Mouse (Mus musculus) embryonic facial prominence, embryonic 13.5 days (tissue): ENCODE data around the gene Pdzrn3. TPM values are rescaled to one million over a fixed set of nuclear protein-coding genes. Genes with fewer than 3 reads are reported as not detected.

Experiments
- ATAC-seq: fragments of 200-750 bp; cut with Nextera tagmentation; 2 replicates; pipeline ENCODE4 v1.8.0; 2017; ENCODE audit warnings: low read depth; ENCODE audit not compliant: insufficient number of reproducible peaks, insufficient read depth, low FRiP score, low TSS enrichment
- H3K27ac ChIP-seq: fragments of 300-500 bp; sonication (generic); 2 replicates; pipeline ENCODE4 v1.5.1; 2015; ENCODE audit warnings: moderate library complexity, mild to moderate bottlenecking, inconsistent platforms
- H3K27me3 ChIP-seq: fragments of 300-500 bp; sonication (generic); 2 replicates; pipeline ENCODE4 v1.6.1; 2015; ENCODE audit warnings: mild to moderate bottlenecking, inconsistent platforms
- H3K36me3 ChIP-seq: fragments of 300-500 bp; sonication (generic); 2 replicates; pipeline ENCODE4 v1.6.1; 2015; ENCODE audit warnings: mild to moderate bottlenecking, inconsistent platforms
- H3K4me1 ChIP-seq: fragments of 300-500 bp; sonication (generic); 2 replicates; pipeline ENCODE4 v1.6.1; 2015; ENCODE audit warnings: inconsistent platforms
- H3K4me2 ChIP-seq: fragments of 300-500 bp; sonication (generic); 2 replicates; pipeline ENCODE4 v1.6.1; 2015; ENCODE audit warnings: moderate library complexity, mild to moderate bottlenecking, inconsistent platforms
- H3K4me3 ChIP-seq: fragments of 300-500 bp; sonication (generic); 2 replicates; pipeline ENCODE4 v1.5.1; 2015; ENCODE audit warnings: mild to moderate bottlenecking, inconsistent platforms
- H3K9ac ChIP-seq: fragments of 300-500 bp; sonication (generic); 2 replicates; pipeline ENCODE4 v1.6.1; 2015; ENCODE audit warnings: mild to moderate bottlenecking, inconsistent platforms
- H3K9me3 ChIP-seq: fragments of 300-500 bp; sonication (generic); 2 replicates; pipeline ENCODE4 v1.6.1; 2016; ENCODE audit warnings: inconsistent platforms
- WGBS: fragments of 180-500 bp; shearing (Covaris S2); methylation state at CpG from one replicate; pipeline ENCODE4 v1.1.7; 2015; ENCODE audit warnings: mixed read lengths; 5-methylcytosine and 5-hydroxymethylcytosine counted together
- polyA plus RNA-seq: library from polyadenylated mRNA; unstranded; fragments of >200 nt; fragmentation: Nextera tagmentation; extraction: Ambion mirVana; gene quantifications from 2 replicates; pipeline ENCODE4 v1.2.1, GENCODE M21; 2015

Gene Pdzrn3
- polyA plus RNA-seq, 1 experiment from 2014 or later = 15.0 TPM

- no peak overlapping the region for H3K9ac ChIP-seq
- H3K4me1 ChIP-seq = peaks cover 51% of the 10 kb centered on the region
- H3K4me3 ChIP-seq = no peak overlapping the region
- H3K9me3 ChIP-seq = no peaks in the 10 kb centered on the region
- no peak overlapping the region for H3K27ac ChIP-seq
- no peak for ATAC-seq
- no peaks in the 10 kb centered on the region for H3K27me3 ChIP-seq
- no peaks in the 10 kb centered on the region for H3K36me3 ChIP-seq
- no peak overlapping the region for H3K4me2 ChIP-seq
- 89% methylated on average over 3 of the region's 3 CpGs for WGBS
These were observed 50.5 kb downstream of the Pdzrn3 start for GRCm38 (mm10) chr6:101327196-101327595.

- Histone ChIP-seq H3K9me3 (no peaks in the 10 kb centered on the region), H3K27me3 (no peaks in the 10 kb centered on the region), H3K9ac (no peak overlapping the region), H3K4me1 (peaks cover 40% of the 10 kb centered on the region), H3K36me3 (no peaks in the 10 kb centered on the region), H3K27ac (peak overlapping the region; percentile 28; the same call in 1 of the 2 replicates), H3K4me2 (no peak overlapping the region), H3K4me3 (no peak overlapping the region)
- no peak for ATAC-seq
- WGBS = 42% methylated on average over 3 of the region's 3 CpGs
These were observed 51.7 kb downstream of the Pdzrn3 start for GRCm38 (mm10) chr6:101325842-101326639.

- WGBS = 92% methylated on average over 3 of the region's 3 CpGs
- no peak for ATAC-seq
- Histone ChIP-seq H3K4me3 (no peak overlapping the region), H3K36me3 (no peaks in the 10 kb centered on the region), H3K4me1 (peaks cover 25% of the 10 kb centered on the region), H3K27me3 (no peaks in the 10 kb centered on the region), H3K27ac (no peak overlapping the region), H3K9me3 (no peaks in the 10 kb centered on the region), H3K4me2 (no peak overlapping the region), H3K9ac (no peak overlapping the region)
These were observed 55.1 kb downstream of the Pdzrn3 start for GRCm38 (mm10) chr6:101322580-101322979.

GRCm38 (mm10) chr6:101320386-101320785 lies 57.3 kb downstream of the Pdzrn3 start:
- Histone ChIP-seq H3K9ac (no peak overlapping the region), H3K36me3 (no peaks in the 10 kb centered on the region), H3K4me2 (no peak overlapping the region), H3K27ac (no peak overlapping the region), H3K4me1 (peaks cover 34% of the 10 kb centered on the region), H3K27me3 (no peaks in the 10 kb centered on the region), H3K9me3 (no peaks in the 10 kb centered on the region), H3K4me3 (no peak overlapping the region)
- ATAC-seq = no peak
- WGBS = 89% methylated on average over 3 of the region's 3 CpGs

- Histone ChIP-seq H3K27ac (peak overlapping the region; percentile 79), H3K36me3 (no peaks in the 10 kb centered on the region), H3K4me2 (no peak overlapping the region), H3K9ac (no peak overlapping the region), H3K27me3 (no peaks in the 10 kb centered on the region), H3K9me3 (no peaks in the 10 kb centered on the region), H3K4me3 (no peak overlapping the region), H3K4me1 (peaks cover 40% of the 10 kb centered on the region)
- WGBS = 48% methylated on average over 7 of the region's 7 CpGs
- ATAC-seq = no peak
These were observed 58.2 kb downstream of the Pdzrn3 start for GRCm38 (mm10) chr6:101319374-101319967.

- no peak overlapping the region for H3K9ac ChIP-seq
- no peak overlapping the region for H3K4me3 ChIP-seq
- no peaks in the 10 kb centered on the region for H3K27me3 ChIP-seq
- ATAC-seq = no peak
- no peaks in the 10 kb centered on the region for H3K36me3 ChIP-seq
- H3K9me3 ChIP-seq = no peaks in the 10 kb centered on the region
- peaks cover 41% of the 10 kb centered on the region for H3K4me1 ChIP-seq
- peak overlapping the region; percentile 60 for H3K27ac ChIP-seq
- H3K4me2 ChIP-seq = no peak overlapping the region
- WGBS = 30% methylated on average over 6 of the region's 6 CpGs
These were observed 59.2 kb downstream of the Pdzrn3 start for GRCm38 (mm10) chr6:101318530-101318929.

- Histone ChIP-seq H3K27ac (no peak overlapping the region), H3K4me2 (no peak overlapping the region), H3K4me3 (no peak overlapping the region), H3K36me3 (no peaks in the 10 kb centered on the region), H3K9me3 (no peaks in the 10 kb centered on the region), H3K27me3 (no peaks in the 10 kb centered on the region), H3K9ac (no peak overlapping the region), H3K4me1 (peaks cover 61% of the 10 kb centered on the region)
- 35% methylated on average over 6 of the region's 6 CpGs for WGBS
- ATAC-seq = no peak
These were observed 66.3 kb downstream of the Pdzrn3 start for GRCm38 (mm10) chr6:101311446-101311845.

GRCm38 (mm10) chr6:101310491-101310890 lies 67.2 kb downstream of the Pdzrn3 start:
- Histone ChIP-seq H3K27me3 (no peaks in the 10 kb centered on the region), H3K4me1 (peaks cover 58% of the 10 kb centered on the region), H3K9me3 (no peaks in the 10 kb centered on the region), H3K4me2 (no peak overlapping the region), H3K9ac (no peak overlapping the region), H3K36me3 (no peaks in the 10 kb centered on the region), H3K27ac (peak overlapping the region; percentile 16; the same call in 1 of the 2 replicates), H3K4me3 (no peak overlapping the region)
- 57% methylated on average over 9 of the region's 9 CpGs for WGBS
- no peak for ATAC-seq

GRCm38 (mm10) chr6:101307964-101308531 lies 69.6 kb downstream of the Pdzrn3 start:
- WGBS = 34% methylated on average over 11 of the region's 11 CpGs
- Histone ChIP-seq H3K27ac (peak overlapping the region; percentile 39), H3K9ac (no peak overlapping the region), H3K4me3 (no peak overlapping the region), H3K4me2 (no peak overlapping the region), H3K9me3 (no peaks in the 10 kb centered on the region), H3K36me3 (no peaks in the 10 kb centered on the region), H3K27me3 (no peaks in the 10 kb centered on the region), H3K4me1 (peaks cover 59% of the 10 kb centered on the region)
- no peak for ATAC-seq

- Histone ChIP-seq H3K4me1 (peaks cover 59% of the 10 kb centered on the region), H3K27ac (peak overlapping the region; percentile 74), H3K9ac (no peak overlapping the region), H3K36me3 (no peaks in the 10 kb centered on the region), H3K4me3 (no peak overlapping the region), H3K4me2 (peak overlapping the region; percentile 26; the same call in 1 of the 2 replicates), H3K9me3 (no peaks in the 10 kb centered on the region), H3K27me3 (no peaks in the 10 kb centered on the region)
- ATAC-seq = no peak
- 26% methylated on average over 7 of the region's 7 CpGs for WGBS
These were observed 70.9 kb downstream of the Pdzrn3 start for GRCm38 (mm10) chr6:101306834-101307233.

- Histone ChIP-seq H3K27me3 (no peaks in the 10 kb centered on the region), H3K9ac (no peak overlapping the region), H3K36me3 (no peaks in the 10 kb centered on the region), H3K27ac (no peak overlapping the region), H3K9me3 (no peaks in the 10 kb centered on the region), H3K4me3 (no peak overlapping the region), H3K4me1 (peaks cover 49% of the 10 kb centered on the region), H3K4me2 (no peak overlapping the region)
- ATAC-seq = no peak
- WGBS = 85% methylated on average over 6 of the region's 6 CpGs
These were observed 72.2 kb downstream of the Pdzrn3 start for GRCm38 (mm10) chr6:101305543-101305942.
